8 mouse cellular contexts compared by ENCODE assay signal in genomic region chr9:121679549-121679948, GRCm38 (mm10). TPM values are rescaled to one million over a fixed set of nuclear protein-coding genes. Genes with fewer than 3 reads are reported as not detected.
DNase-seq lines count a peak whose midpoint lies in the region; ATAC-seq and TF ChIP-seq lines count a peak whose summit lies in the region.

No protein-coding gene starts in this region.

- peaks cover 69% of the 10 kb centered on the region for H3K4me1 ChIP-seq in thymus, adult 2 months (replicated peaks; ENCODE audit: control insufficient read depth, insufficient read depth, low read length)
- H3K4me1 ChIP-seq in forebrain, embryonic 12.5 days, result peaks cover 6% of the 10 kb centered on the region; the same call in 1 of the 2 replicates
- H3K4me1 ChIP-seq in hindbrain, embryonic 12.5 days, result no peaks in the 10 kb centered on the region
- H3K4me1 ChIP-seq in liver, embryonic 11.5 days (replicated peaks; ENCODE audit: control insufficient read depth, insufficient read depth, low read length), result peaks cover 8% of the 10 kb centered on the region; the same call in 1 of the 2 replicates

- ATAC-seq in forebrain, embryonic 12.5 days (ENCODE audit: low FRiP score), result peak; percentile 73
- peak; percentile 79 for ATAC-seq in hindbrain, embryonic 12.5 days (ENCODE audit: low FRiP score)
- ATAC-seq in liver, embryonic 11.5 days (replicated peaks; ENCODE audit: low FRiP score), result peak; percentile 60
- ATAC-seq in activated CD4-positive, CD25-positive, alpha-beta regulatory T cell, adult 4 months, result no peak

- H3K36me3 ChIP-seq in thymus, adult 2 months (ENCODE audit: control insufficient read depth, insufficient read depth, low read length), result no peaks in the 10 kb centered on the region
- peaks cover 30% of the 10 kb centered on the region for H3K36me3 ChIP-seq in forebrain, embryonic 12.5 days (replicated peaks)
- H3K36me3 ChIP-seq in hindbrain, embryonic 12.5 days, result peaks cover 25% of the 10 kb centered on the region
- H3K36me3 ChIP-seq in liver, embryonic 11.5 days (ENCODE audit: control insufficient read depth, insufficient read depth, low read length), result no peaks in the 10 kb centered on the region

- TF ChIP-seq POLR2A in thymus, adult 2 months (IDR thresholded peaks at IDR 0.05; ENCODE audit: control insufficient read depth, extremely low read depth, insufficient read depth, low read length, poor library complexity), result no peak

- H3K9ac ChIP-seq in forebrain, embryonic 12.5 days, result no peak overlapping the region
- H3K9ac ChIP-seq in hindbrain, embryonic 12.5 days, result no peak overlapping the region
- H3K9ac ChIP-seq in liver, embryonic 11.5 days (ENCODE audit: low read depth, low read length), result no peak overlapping the region

- no peak overlapping the region for H3K4me2 ChIP-seq in forebrain, embryonic 12.5 days
- H3K4me2 ChIP-seq in hindbrain, embryonic 12.5 days (replicated peaks), result no peak overlapping the region
- no peak overlapping the region for H3K4me2 ChIP-seq in liver, embryonic 11.5 days

- H3K27ac ChIP-seq in thymus, adult 2 months (ENCODE audit: control insufficient read depth, insufficient read depth, low read length), result no peak overlapping the region
- no peak overlapping the region for H3K27ac ChIP-seq in forebrain, embryonic 12.5 days
- peak overlapping the region; percentile 30; the same call in 1 of the 2 replicates for H3K27ac ChIP-seq in hindbrain, embryonic 12.5 days
- no peak overlapping the region for H3K27ac ChIP-seq in liver, embryonic 11.5 days (ENCODE audit: low read depth, low read length)

- H3K4me3 ChIP-seq in thymus, adult 2 months (ENCODE audit: control insufficient read depth, insufficient read depth, low read length), result no peak overlapping the region
- no peak overlapping the region for H3K4me3 ChIP-seq in forebrain, embryonic 12.5 days (replicated peaks)
- H3K4me3 ChIP-seq in hindbrain, embryonic 12.5 days, result no peak overlapping the region
- H3K4me3 ChIP-seq in liver, embryonic 11.5 days (ENCODE audit: low read depth, low read length), result no peak overlapping the region

- no peak for DNase-seq in thymus, adult 2 months
- DNase-seq in thymus, adult 18-20 months, result no peak
- peak; percentile 29 for DNase-seq in cerebellum, adult 11 months
- no peak for DNase-seq in liver, embryonic 11.5 days (ENCODE audit: low spot score)
- peak; percentile 59 to 71 for DNase-seq in natural killer cell, adult 2 months (ENCODE audit: low spot score in 2 of 2)

- no peaks in the 10 kb centered on the region for H3K27me3 ChIP-seq in thymus, adult 2 months (ENCODE audit: control insufficient read depth, insufficient read depth, low read length)
- 0 out of 2 replicates have a peak, but pooled peaks cover 4% of the 10 kb centered on the region for H3K27me3 ChIP-seq in forebrain, embryonic 12.5 days
- H3K27me3 ChIP-seq in hindbrain, embryonic 12.5 days, result peaks cover 2% of the 10 kb centered on the region; the same call in 1 of the 2 replicates
- peaks cover 3% of the 10 kb centered on the region; the same call in 1 of the 2 replicates for H3K27me3 ChIP-seq in liver, embryonic 11.5 days (replicated peaks; ENCODE audit: control insufficient read depth, insufficient read depth, low read length)

- no peaks in the 10 kb centered on the region for H3K9me3 ChIP-seq in forebrain, embryonic 12.5 days
- no peaks in the 10 kb centered on the region for H3K9me3 ChIP-seq in hindbrain, embryonic 12.5 days (replicated peaks)
- H3K9me3 ChIP-seq in liver, embryonic 11.5 days (ENCODE audit: control insufficient read depth, low read length), result no peaks in the 10 kb centered on the region

- WGBS in thymus, adult 2 months, result 38% methylated on average over 6 of the region's 6 CpGs
- WGBS in forebrain, embryonic 12.5 days, result 25% methylated on average over 6 of the region's 6 CpGs
- 14% methylated on average over 6 of the region's 6 CpGs for WGBS in hindbrain, embryonic 12.5 days
- 19% methylated on average over 6 of the region's 6 CpGs for WGBS in liver, embryonic 11.5 days

- peak; percentile 91 for TF ChIP-seq CTCF in thymus, adult 2 months (IDR thresholded peaks at IDR 0.05; ENCODE audit: borderline replicate concordance, control insufficient read depth, extremely low read depth, insufficient read depth, low read length, poor library complexity)

RNA-seq across cellular contexts. Expression of gene Sec22c, which starts 25.7 kb away (rescaled TPM):
- 43.6 and 49.2 TPM in 2 replicates for polyA plus RNA-seq in thymus, adult 2 months (2012; rRNA removed)
- polyA plus RNA-seq in forebrain, embryonic 12.5 days (2016; fragmentation: Nextera tagmentation; extraction: Ambion mirVana), result 24.5 and 29.3 TPM in 2 replicates
- 25.9 and 28.7 TPM in 2 replicates for polyA plus RNA-seq in hindbrain, embryonic 12.5 days (2016; fragmentation: Nextera tagmentation; extraction: Ambion mirVana)
- 4.7 and 5.5 TPM in 2 replicates for polyA plus RNA-seq in liver, embryonic 11.5 days (2014; fragmentation: Nextera tagmentation; extraction: Ambion mirVana)
- 10 to 100 TPM; 13.3 to 17.7 TPM for polyA plus RNA-seq in activated CD4-positive, CD25-positive, alpha-beta regulatory T cell, adult 4 months (2017; shearing (Covaris generic))

RNA-seq across cellular contexts. Expression of gene Ss18l2, which starts 30.6 kb away (rescaled TPM):
- 18.2 and 28.4 TPM in 2 replicates for polyA plus RNA-seq in thymus, adult 2 months (2012; rRNA removed)
- 97.5 and 104 TPM in 2 replicates for polyA plus RNA-seq in forebrain, embryonic 12.5 days (2016; fragmentation: Nextera tagmentation; extraction: Ambion mirVana)
- polyA plus RNA-seq in hindbrain, embryonic 12.5 days (2016; fragmentation: Nextera tagmentation; extraction: Ambion mirVana), result 103 and 130 TPM in 2 replicates
- polyA plus RNA-seq in liver, embryonic 11.5 days (2014; fragmentation: Nextera tagmentation; extraction: Ambion mirVana), result 103 and 118 TPM in 2 replicates
- polyA plus RNA-seq in activated CD4-positive, CD25-positive, alpha-beta regulatory T cell, adult 4 months (2017; shearing (Covaris generic)), result 10 to 100 TPM; 59.3 to 65.0 TPM

RNA-seq across cellular contexts. Expression of gene Vipr1, which starts 37.0 kb away (rescaled TPM):
- polyA plus RNA-seq in thymus, adult 2 months (2012; rRNA removed), result 6.5 and 7.0 TPM in 2 replicates
- 0.50 and 1.7 TPM in 2 replicates for polyA plus RNA-seq in forebrain, embryonic 12.5 days (2016; fragmentation: Nextera tagmentation; extraction: Ambion mirVana)
- polyA plus RNA-seq in hindbrain, embryonic 12.5 days (2016; fragmentation: Nextera tagmentation; extraction: Ambion mirVana), result 0.44 and 0.66 TPM in 2 replicates
- polyA plus RNA-seq in liver, embryonic 11.5 days (2014; fragmentation: Nextera tagmentation; extraction: Ambion mirVana), result 0.25 and 0.77 TPM in 2 replicates
- 1 to 10 TPM; 1.5 to 1.8 TPM for polyA plus RNA-seq in activated CD4-positive, CD25-positive, alpha-beta regulatory T cell, adult 4 months (2017; shearing (Covaris generic))

RNA-seq across cellular contexts. Expression of gene Lyzl4, which starts 37.7 kb away (rescaled TPM):
- 0.31 and 0.62 TPM in 2 replicates for polyA plus RNA-seq in thymus, adult 2 months (2012; rRNA removed)
- not detected in 2 replicates for polyA plus RNA-seq in forebrain, embryonic 12.5 days (2016; fragmentation: Nextera tagmentation; extraction: Ambion mirVana)
- 0.33 TPM in 1 of 2 replicates, not detected in the other for polyA plus RNA-seq in hindbrain, embryonic 12.5 days (2016; fragmentation: Nextera tagmentation; extraction: Ambion mirVana)
- polyA plus RNA-seq in liver, embryonic 11.5 days (2014; fragmentation: Nextera tagmentation; extraction: Ambion mirVana), result not detected in 2 replicates
- polyA plus RNA-seq in activated CD4-positive, CD25-positive, alpha-beta regulatory T cell, adult 4 months (2017; shearing (Covaris generic)), result not detected

RNA-seq across cellular contexts. Expression of gene Nktr, which starts 39.4 kb away (rescaled TPM):
- 93.3 and 95.4 TPM in 2 replicates for polyA plus RNA-seq in thymus, adult 2 months (2012; rRNA removed)
- 75.7 and 78.2 TPM in 2 replicates for polyA plus RNA-seq in forebrain, embryonic 12.5 days (2016; fragmentation: Nextera tagmentation; extraction: Ambion mirVana)
- 77.5 and 85.3 TPM in 2 replicates for polyA plus RNA-seq in hindbrain, embryonic 12.5 days (2016; fragmentation: Nextera tagmentation; extraction: Ambion mirVana)
- 47.3 and 48.2 TPM in 2 replicates for polyA plus RNA-seq in liver, embryonic 11.5 days (2014; fragmentation: Nextera tagmentation; extraction: Ambion mirVana)
- polyA plus RNA-seq in activated CD4-positive, CD25-positive, alpha-beta regulatory T cell, adult 4 months (2017; shearing (Covaris generic)), result 100 to 1,000 TPM in 1 of 2 experiments, 10 to 100 TPM in 1; 90.3 to 104 TPM

Comparison
In these comparisons a context has a peak if more than half of its experiments do, and no peak if none do; other contexts are left out.
1. DNase-seq: peak in cerebellum, adult 11 months (single experiment) and natural killer cell, adult 2 months (2 of 2); none in thymus, adult 2 months (single experiment), thymus, adult 18-20 months (0 of 2) and liver, embryonic 11.5 days (single experiment).